Mouse (Mus musculus) G1E (cell line): Measurements from ENCODE around the gene Lrrn4cl. TPM values are rescaled to one million over a fixed set of nuclear protein-coding genes. Genes with fewer than 3 reads are reported as not detected.
"Not testable (repeated sequence)": the region's sequence is repeated elsewhere in the genome, so short reads cannot be mapped to it uniquely, and the experiment has no call there.

Experiments used
- ATAC-seq: 2 replicates; pipeline ENCODE4 v1.8.0; 2016; ENCODE audit warnings: mild to moderate bottlenecking; ENCODE audit not compliant: insufficient number of reproducible peaks, poor library complexity, low FRiP score, severe bottlenecking; ENCODE audit errors: extremely low read depth
- DNase-seq: peaks from one replicate; pipeline ENCODE4 v3.0.0; 2012; ENCODE audit warnings: low spot score
- H3K27me3 ChIP-seq: 2 replicates; pipeline ENCODE4 v1.6.1; 2012; ENCODE audit warnings: mild to moderate bottlenecking, low read length, inconsistent platforms; ENCODE audit not compliant: insufficient read depth
- H3K36me3 ChIP-seq: replicated peaks from 2 replicates; pipeline ENCODE3; 2012; ENCODE audit warnings: mild to moderate bottlenecking, inconsistent platforms
- H3K4me1 ChIP-seq: 2 replicates; pipeline ENCODE4 v1.6.1; 2012; ENCODE audit warnings: low read depth, low read length, inconsistent platforms, mixed read lengths; ENCODE audit not compliant: insufficient read depth
- H3K4me3 ChIP-seq: 2 replicates; pipeline ENCODE4 v1.5.1; 2012; ENCODE audit warnings: low read depth, mild to moderate bottlenecking, inconsistent platforms, low read length, moderate library complexity, mixed read lengths
- H3K9me3 ChIP-seq: replicated peaks from 2 replicates; pipeline ENCODE4 v1.6.1; 2012; ENCODE audit warnings: inconsistent platforms
- CTCF ChIP-seq: IDR thresholded peaks from 2 replicates; pipeline ENCODE4 v1.5.1; 2012; ENCODE audit warnings: low read depth, low read length, inconsistent platforms, mixed read lengths
- GATA1 ChIP-seq: IDR thresholded peaks from 2 replicates; pipeline ENCODE4 v1.6.1; 2012; ENCODE audit warnings: borderline replicate concordance, low read length, inconsistent platforms, mixed read lengths
- GATA2 ChIP-seq: IDR thresholded peaks from 2 replicates; pipeline ENCODE4 v1.6.1; 2012; ENCODE audit warnings: low read depth, low read length, inconsistent platforms, borderline replicate concordance
- POLR2AphosphoS5 ChIP-seq: IDR thresholded peaks from 2 replicates; pipeline ENCODE4 v1.6.1; 2012; ENCODE audit warnings: low read depth, low read length, inconsistent platforms; ENCODE audit not compliant: insufficient replicate concordance
- TAL1 ChIP-seq: conservative IDR thresholded peaks from 2 replicates; pipeline ENCODE4 v1.6.1; 2012; ENCODE audit warnings: low read depth, low read length, inconsistent platforms, mixed read lengths
- polyA plus RNA-seq: library from polyadenylated mRNA; stranded (reverse); fragments of >175 nt; gene quantifications from 2 replicates; pipeline ENCODE4 v1.2.3, GENCODE M21; 2012
- total RNA-seq, 2 experiments: library from RNA; stranded (forward) in 1 of 2; stranded (reverse) in 1 of 2; fragments of 200-1000 nt in 1 of 2; fragments of >200 nt in 1 of 2; fragmentation: Nextera tagmentation in 1 of 2; gene quantifications; 2 replicates each; pipeline ENCODE4 v1.2.3; 2014 to 2017

Lrrn4cl gene
- total and polyA plus RNA-seq, 3 experiments = 0.16 TPM; not detected in 2

GRCm38 (mm10) chr19:8829660-8830059 lies 20.9 kb upstream of the Lrrn4cl start, which contains the start of gene AC129217.1:
Gene AC129217.1, plus strand, starts transcription at chr19:8829773.
- no peak for DNase-seq
- ATAC-seq = no peak
- H3K4me1 ChIP-seq = peaks cover 17% of the 10 kb centered on the region
- peaks cover 98% of the 10 kb centered on the region for H3K36me3 ChIP-seq
- no peak within 1 kb of the TSS for H3K4me3 ChIP-seq
- no peaks in the 10 kb centered on the region for H3K9me3 ChIP-seq
- TF ChIP-seq CTCF (no peak), POLR2AphosphoS5 (no peak), GATA1 (no peak), TAL1 (no peak), GATA2 (no peak)
- no peaks in the 10 kb centered on the region for H3K27me3 ChIP-seq

GRCm38 (mm10) chr19:8830664-8831063 lies 19.9 kb upstream of the Lrrn4cl start:
- Histone ChIP-seq H3K27me3 (no peaks in the 10 kb centered on the region), H3K4me3 (no peak overlapping the region), H3K4me1 (peaks cover 17% of the 10 kb centered on the region), H3K36me3 (peaks cover 99% of the 10 kb centered on the region), H3K9me3 (no peaks in the 10 kb centered on the region)
- ATAC-seq (no peak), DNase-seq (no peak)
- no peak for TF ChIP-seq GATA1
- no peak for TF ChIP-seq GATA2
- TF ChIP-seq POLR2AphosphoS5 = no peak

- ATAC-seq = no peak
- TF ChIP-seq TAL1 = no peak
- H3K36me3 ChIP-seq = peaks cover 99% of the 10 kb centered on the region
Observed at GRCm38 (mm10) chr19:8831262-8831661, 19.3 kb upstream of the Lrrn4cl start.

GRCm38 (mm10) chr19:8832971-8833370 lies 17.6 kb upstream of the Lrrn4cl start:
- Histone ChIP-seq H3K27me3 (no peaks in the 10 kb centered on the region), H3K4me1 (peaks cover 10% of the 10 kb centered on the region), H3K4me3 (no peak overlapping the region), H3K9me3 (no peaks in the 10 kb centered on the region), H3K36me3 (peaks cover 99% of the 10 kb centered on the region)
- DNase-seq (no peak), ATAC-seq (no peak)
- TF ChIP-seq GATA2 (no peak), GATA1 (no peak), CTCF (no peak), TAL1 (no peak), POLR2AphosphoS5 (no peak)

More at GRCm38 (mm10) chr19:8831262-8831661, 19.3 kb upstream of the Lrrn4cl start:
- no peaks in the 10 kb centered on the region for H3K27me3 ChIP-seq
- peaks cover 17% of the 10 kb centered on the region for H3K4me1 ChIP-seq
- DNase-seq = no peak
- H3K9me3 ChIP-seq = no peaks in the 10 kb centered on the region
- H3K4me3 ChIP-seq = no peak overlapping the region

- DNase-seq, H3K27me3 ChIP-seq, H3K9me3 ChIP-seq, ATAC-seq, H3K4me3 ChIP-seq, H3K4me1 ChIP-seq: not testable (repeated sequence)
- H3K36me3 ChIP-seq = peaks cover 98% of the 10 kb centered on the region
Observed at GRCm38 (mm10) chr19:8836327-8836726, 14.2 kb upstream of the Lrrn4cl start.

GRCm38 (mm10) chr19:8837251-8837791 lies 13.2 kb upstream of the Lrrn4cl start, which contains the start of gene Bscl2:
Gene Bscl2, plus strand, starts transcription at chr19:8837467.
- ATAC-seq (no peak), DNase-seq (no peak)
- peaks cover 97% of the 10 kb centered on the region for H3K36me3 ChIP-seq
- peaks cover 6% of the 10 kb centered on the region; the same call in 1 of the 2 replicates for H3K4me1 ChIP-seq
- H3K4me3 ChIP-seq = no peak within 1 kb of the TSS
- no peaks in the 10 kb centered on the region for H3K27me3 ChIP-seq
- TF ChIP-seq GATA2 (no peak), TAL1 (no peak), GATA1 (no peak), POLR2AphosphoS5 (no peak), CTCF (no peak)
- no peaks in the 10 kb centered on the region for H3K9me3 ChIP-seq
